Mouse (Mus musculus) ovary, postnatal 14 days (tissue): ENCODE data around the gene Bik.
"Not testable (repeated sequence)": the region's sequence is repeated elsewhere in the genome, so short reads cannot be mapped to it uniquely, and the experiment has no call there.

Source experiments
- DNase-seq: peaks from one replicate; pipeline ENCODE4 v3.0.0; 2022; ENCODE audit warnings: low spot score

Bik gene

DNA sequence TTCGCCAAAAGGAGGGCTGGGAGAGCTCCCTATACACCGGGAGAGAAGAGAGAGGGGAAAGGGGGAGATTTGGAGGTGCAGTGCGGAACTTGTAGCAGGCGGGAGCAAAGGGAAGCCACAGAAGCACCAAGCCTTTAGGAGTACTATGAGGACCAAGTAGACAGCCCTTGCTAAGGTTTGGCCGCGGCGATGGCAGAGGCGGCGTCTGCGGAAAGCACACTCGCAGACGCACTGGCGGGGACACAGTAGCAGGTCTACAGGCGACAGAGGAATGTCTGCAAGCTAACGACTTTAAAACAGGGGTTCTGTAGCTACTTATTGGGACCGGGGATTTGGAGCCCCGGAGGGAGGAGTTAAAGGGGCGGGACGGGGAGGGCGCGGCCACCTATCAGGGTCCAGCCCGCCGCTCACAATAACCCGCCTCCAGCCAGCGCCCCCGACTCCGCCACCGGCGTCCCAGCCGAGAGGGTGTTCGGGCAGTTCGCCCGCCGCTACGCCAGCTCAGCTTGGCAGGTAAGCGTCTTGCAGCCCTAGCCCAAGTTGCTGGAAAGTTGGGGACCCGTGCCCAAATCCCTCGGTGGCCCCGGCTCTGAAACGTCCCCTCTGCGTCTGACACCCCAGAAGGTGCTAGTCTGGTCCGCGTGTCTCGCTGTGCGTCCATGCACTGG lies at the start of gene Bik:
Bik (plus strand) TSS at position 439 of the 668 bp plus-strand sequence.
- no peak for DNase-seq

GRCm38 (mm10) chr15:83478096-83478495 lies 48.6 kb upstream of the Bik start:
- DNase-seq = no peak

DNA sequence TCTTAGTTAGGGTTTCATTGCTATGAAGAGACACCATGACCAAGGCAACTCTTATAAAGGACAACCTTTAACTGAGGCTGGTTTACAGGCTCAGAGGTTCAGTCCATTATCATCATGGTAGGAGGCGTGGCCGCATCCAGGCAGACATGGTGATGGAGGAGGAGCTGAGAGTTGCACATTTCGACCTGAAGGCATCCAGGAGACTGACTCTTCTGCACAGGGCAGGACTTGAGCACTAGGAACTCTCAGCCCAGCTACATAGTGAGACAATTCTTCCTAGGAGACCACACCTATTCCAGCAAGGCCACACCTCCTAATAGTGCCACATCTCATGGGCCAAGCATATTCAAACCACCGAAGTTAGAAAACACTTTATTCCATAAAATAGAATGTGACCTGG lies 46.8 kb upstream of the Bik start:
- DNase-seq = no peak

DNA sequence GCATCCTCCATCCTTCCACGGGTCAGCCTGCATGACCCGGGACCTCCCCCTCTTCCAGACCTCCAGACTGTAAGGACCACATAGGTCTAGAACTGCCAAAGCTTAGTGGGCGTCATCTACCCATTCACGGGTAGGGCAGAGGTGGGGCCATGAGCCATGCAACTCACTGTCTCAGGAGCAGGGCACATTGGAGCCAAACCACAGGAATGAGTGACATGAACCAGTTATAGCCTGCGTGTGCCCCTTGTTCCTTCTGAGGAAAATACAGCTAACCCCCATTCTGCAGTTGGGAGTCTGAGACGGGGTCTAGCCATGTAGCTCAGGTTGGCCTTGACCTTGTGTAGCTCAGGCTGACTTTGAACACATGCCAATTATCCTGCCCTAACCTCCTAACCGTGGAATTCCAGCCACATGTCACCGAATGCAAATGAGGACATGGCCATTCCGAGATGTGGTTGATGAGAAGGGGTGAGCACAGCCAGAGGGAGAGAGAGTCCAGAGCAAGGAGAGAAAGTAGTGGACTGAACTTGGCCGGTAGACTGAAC lies 45.4 kb upstream of the Bik start:
- DNase-seq = no peak

DNA sequence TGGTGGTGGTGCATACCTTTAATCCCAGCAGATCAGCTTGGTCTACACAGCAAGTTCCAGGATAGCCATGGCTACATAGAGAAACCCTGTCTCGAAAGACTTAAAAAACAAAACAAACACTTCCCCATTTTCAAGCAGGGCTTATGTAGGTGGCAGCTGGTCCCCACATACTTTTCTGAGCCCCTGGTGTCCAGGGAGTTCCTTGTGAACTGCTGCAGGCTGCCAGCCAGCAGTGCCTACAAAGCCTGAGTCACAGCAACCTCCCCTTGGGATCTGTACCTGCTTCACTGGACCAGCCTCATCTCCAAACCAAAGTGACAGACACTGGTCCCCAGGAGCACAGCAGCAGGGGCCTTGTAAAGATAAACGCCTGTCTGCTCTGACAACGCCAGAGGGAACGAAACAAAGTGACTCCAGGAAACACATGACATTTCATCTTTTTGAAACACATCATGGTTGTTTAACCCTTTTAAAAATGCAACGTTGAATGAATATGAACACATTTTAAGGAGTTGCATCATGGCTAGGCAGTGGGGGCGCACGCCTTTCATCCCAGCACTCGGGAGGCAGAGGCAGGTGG lies 43.9 kb upstream of the Bik start:
- DNase-seq = no peak

DNA sequence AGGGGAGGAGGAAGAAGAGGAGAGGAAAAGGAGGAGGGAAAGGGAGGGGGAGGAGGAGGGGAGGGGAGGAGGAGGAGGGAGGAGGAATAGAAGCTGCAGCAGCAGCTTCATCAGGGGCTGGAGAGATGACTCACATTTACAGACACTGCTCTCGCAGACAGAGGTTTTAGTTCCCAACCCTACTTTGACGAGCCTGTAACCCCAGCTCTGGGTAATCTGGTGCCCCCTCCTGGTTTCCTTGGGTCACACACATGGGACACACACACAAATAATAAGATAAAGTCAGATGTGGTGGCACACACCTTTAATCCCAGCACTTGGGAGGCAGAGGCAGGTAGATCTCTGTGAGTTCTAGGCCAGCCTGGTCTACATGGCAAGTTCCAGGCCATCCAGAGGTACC lies 43.2 kb upstream of the Bik start:
- no peak for DNase-seq

DNA sequence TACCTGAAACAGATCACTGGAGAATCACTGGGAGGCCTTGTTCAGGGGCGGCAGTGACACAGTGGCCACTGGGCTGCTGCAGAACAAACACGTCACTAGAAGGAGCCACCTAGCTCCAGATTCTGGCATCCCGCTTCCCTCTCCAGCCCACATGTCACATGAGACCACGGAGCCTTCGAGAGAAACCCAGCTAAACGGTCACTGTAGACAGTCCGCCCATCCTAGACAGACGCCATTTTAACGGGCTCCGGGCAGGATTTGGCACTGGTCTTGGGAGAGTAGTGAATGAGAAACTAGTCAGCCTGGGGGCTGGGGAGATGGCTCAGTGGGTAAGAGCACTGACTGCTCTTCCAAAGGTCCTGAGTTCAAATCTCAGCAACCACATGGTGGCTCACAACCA lies 42.4 kb upstream of the Bik start:
- DNase-seq = no peak

DNA sequence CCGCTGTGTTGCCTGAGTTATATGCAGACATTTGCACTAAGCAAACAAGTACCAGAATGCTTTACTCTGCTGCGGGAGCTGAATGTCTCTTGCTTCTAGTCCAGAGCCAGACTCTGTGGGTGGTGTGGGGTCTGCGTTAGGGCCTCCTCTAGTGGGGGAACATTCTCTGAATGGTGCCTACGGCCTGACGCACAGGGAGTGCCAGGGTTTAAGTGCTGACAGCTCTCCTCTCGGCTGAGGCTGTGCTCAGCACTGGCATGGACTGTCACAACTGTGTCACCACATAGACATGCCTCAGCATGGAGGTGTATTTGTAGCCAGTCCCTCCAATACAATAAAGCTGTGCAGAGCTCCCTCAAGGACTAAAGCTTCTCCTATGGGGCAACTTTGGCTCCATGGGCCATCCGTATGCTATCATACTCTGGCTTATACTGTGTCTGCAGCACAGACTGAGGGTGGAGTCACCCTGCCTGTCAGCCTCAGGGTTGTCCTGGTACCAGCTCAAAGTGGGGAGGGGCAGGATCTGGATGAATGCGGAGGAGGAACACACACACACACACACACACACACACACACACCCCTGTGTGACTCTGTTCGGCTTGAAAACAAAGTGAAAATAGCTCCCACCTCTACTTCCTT lies 39.1 kb upstream of the Bik start:
- no peak for DNase-seq

DNA sequence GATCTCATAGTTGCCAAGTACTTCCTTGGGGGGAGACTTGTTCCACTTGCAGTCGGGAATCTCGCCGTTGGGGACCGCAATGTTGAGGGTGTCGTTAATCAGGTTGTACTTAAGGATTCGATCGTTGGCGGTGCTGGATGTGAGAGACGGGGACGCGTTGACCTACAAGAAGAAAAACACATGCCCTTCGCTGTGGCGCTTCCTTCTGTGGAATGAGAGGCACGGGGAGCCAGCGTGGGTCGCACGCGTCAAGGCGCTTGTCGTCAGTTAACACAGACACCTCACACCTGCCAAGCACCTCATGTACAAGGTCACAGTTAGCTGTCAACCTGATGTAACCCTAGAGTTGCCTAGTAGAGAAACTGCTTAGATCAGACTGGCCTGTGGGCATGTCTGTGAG lies 37.2 kb upstream of the Bik start:
- DNase-seq = no peak

GRCm38 (mm10) chr15:83491891-83492290 lies 34.8 kb upstream of the Bik start:
- DNase-seq = no peak

- no peak for DNase-seq
Observed at GRCm38 (mm10) chr15:83493856-83494571, 32.6 kb upstream of the Bik start.

DNA sequence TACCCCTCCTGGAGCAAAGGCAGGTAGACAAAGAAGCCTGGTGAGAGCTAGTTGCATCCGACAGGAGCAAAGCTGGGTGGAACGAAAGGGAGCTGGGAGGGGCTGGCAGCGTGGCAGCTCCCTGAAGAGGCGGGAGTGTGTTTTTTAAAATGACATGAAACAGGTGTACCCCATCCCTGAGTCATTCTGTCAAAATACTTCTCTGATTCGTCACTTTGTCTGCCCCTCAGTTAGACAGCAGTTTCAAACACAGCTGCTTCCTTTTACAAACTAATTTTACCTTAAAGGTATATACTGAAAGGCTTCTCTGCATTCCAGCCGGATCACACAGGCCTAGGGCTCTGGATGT lies 32.1 kb upstream of the Bik start:
- DNase-seq = no peak

GRCm38 (mm10) chr15:83495195-83495594 lies 31.5 kb upstream of the Bik start:
- no peak for DNase-seq

DNA sequence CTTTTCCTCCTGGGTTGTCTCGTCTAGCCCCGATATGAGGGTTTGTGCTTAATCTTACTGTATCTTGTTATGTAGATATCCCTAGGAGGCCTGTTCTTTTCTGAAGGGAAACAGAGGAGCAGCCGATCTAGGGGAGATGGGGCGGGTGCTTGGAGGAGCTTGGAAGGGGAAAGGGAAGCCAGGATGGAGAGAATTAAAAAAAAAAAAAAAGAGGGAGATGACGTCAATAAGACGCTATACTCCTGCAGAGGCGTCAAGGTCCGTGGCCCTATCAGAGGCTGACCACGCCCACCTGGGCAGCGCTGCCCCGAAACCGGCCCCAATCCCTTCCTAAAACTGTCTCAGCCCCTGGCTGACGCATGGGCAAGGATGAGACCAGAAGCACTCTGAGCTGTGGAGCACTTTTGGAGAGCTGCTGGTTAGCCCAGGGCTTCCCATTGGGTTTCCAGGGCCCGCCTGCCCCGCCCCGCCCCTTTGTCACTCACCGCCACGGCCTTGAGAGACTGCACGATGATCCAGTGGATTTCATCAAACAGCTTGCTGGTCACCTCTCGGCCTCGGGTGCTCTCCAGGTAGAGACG lies 30.8 kb upstream of the Bik start:
- DNase-seq = no peak

- no peak for DNase-seq
Observed at GRCm38 (mm10) chr15:83497299-83497698, 29.4 kb upstream of the Bik start.

DNA sequence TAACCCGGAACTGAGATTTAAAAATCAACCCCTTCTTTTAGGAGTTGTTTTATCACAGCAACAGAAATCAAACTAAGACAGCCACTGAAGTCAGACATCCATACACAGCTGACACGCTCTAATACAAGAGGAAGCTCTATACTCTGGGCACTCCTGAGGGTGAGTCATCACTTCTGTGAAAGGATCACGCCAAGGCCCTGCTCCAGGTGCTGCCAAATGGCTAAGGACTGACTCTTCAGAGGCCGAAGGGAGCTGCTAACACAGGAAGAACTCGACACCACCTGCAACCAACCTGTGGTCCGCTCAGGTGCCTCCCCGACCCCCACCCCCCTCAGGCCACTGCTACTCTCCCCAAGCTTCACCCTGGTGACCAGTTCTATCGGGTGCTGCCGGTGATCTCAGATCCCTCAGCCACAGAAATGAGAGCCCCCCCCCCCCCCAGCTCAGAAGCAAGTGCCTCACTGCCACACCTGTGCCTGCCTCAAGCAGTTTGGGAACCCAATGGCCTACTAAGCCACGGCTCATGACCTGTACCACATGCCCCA lies 27.4 kb upstream of the Bik start:
- DNase-seq = no peak

GRCm38 (mm10) chr15:83500352-83500751 lies 26.3 kb upstream of the Bik start:
- no peak for DNase-seq

GRCm38 (mm10) chr15:83501483-83501882 lies 25.2 kb upstream of the Bik start:
- not testable (repeated sequence) for DNase-seq

DNA sequence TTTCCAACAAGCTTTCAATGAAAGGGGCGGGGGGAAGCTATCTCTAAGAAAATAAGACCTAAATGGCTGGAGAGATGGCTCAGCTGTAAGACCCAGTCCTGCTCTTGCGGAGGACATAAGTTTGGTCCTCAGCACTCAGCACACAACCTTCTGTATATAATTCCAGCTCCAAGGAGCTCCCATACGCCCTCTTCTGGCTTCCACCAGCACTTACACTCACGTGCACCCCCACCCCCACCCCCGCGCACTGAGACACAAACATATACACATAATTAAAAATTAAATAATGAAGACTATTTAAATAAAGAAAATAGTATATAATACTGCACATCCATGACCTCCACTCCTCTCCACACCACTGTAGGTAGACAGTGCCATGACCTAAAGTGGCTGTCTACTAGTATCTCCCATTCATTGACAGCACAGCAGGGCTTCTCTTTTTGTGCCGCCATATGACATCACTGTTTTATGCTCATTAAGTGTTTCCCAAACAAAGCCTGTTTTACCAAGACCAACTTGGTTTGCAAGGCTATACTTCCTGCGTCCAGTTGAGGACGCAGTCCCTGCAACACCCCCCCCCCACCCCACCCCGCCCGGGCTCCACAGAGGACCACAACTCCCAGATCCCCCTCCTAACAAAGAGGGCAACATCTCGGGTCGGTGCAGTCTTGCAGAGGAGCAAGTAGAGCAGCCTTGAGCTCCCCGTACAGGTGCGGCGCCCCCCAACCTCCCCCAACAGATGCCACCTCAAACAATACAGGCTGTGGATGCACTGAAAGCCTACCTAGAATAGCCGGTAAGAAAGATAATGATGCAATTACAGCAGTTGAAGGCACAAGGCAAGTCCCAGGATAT lies 16.5 kb upstream of the Bik start:
- no peak for DNase-seq

- DNase-seq = peak; percentile 91
Observed at GRCm38 (mm10) chr15:83510805-83511405, 15.8 kb upstream of the Bik start, which contains the start of gene Ttll1. Ttll1 (minus strand) TSS chr15:83510893.
